Mouse (Mus musculus): Measurements from ENCODE around the gene Ifitm10. TPM values are rescaled to one million over a fixed set of nuclear protein-coding genes. Genes with fewer than 3 reads are reported as not detected.

The Ifitm10 gene
- 2.7 TPM for polyA plus RNA-seq (2014; fragmentation: Illumina TruSeq; extraction: RNeasy Lipid Tissue Mini Kit (QIAGEN cat#74804); ENCODE audit: low read depth, low replicate concordance)

DNA sequence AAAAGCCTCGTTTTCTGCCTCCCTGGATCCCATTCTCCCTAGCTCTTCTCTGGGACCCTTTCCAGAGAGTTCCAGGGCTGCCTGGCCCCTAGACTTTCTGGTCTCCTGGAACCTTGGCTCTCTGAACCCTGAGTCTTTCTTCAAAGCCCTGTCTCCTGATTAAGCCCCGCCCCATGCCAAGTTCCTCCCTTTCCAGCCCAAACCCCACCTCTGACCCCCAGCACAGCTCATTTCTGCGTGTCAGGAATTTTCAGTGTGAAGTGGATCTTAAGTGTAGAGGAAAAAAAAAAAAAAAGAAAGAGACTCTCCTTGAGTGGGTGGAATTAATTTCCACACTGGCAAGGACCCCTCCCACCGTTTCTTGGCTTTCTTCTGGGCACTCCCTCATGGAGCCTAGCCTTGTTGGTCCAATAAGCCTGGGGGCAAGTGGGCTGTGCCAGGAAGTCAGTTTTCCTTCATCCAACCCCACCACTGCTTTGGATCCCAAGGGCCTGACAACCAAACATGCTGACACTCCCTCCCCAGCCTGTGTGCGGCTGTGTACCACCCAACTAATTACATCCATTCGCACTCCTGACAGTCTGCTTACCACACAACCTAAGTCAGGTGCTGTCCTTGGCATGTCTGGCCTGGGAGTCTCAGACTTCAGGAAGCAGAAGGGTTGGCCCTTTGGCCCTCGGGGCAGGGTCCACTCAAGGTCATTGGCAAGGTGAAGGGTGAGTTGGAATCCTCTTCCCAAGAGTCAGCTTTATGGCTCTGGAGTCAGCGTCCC is at the start of gene Ifitm10:
TSS of gene Ifitm10 (minus strand) at position 113 of the 772 bp plus-strand sequence.

DNA sequence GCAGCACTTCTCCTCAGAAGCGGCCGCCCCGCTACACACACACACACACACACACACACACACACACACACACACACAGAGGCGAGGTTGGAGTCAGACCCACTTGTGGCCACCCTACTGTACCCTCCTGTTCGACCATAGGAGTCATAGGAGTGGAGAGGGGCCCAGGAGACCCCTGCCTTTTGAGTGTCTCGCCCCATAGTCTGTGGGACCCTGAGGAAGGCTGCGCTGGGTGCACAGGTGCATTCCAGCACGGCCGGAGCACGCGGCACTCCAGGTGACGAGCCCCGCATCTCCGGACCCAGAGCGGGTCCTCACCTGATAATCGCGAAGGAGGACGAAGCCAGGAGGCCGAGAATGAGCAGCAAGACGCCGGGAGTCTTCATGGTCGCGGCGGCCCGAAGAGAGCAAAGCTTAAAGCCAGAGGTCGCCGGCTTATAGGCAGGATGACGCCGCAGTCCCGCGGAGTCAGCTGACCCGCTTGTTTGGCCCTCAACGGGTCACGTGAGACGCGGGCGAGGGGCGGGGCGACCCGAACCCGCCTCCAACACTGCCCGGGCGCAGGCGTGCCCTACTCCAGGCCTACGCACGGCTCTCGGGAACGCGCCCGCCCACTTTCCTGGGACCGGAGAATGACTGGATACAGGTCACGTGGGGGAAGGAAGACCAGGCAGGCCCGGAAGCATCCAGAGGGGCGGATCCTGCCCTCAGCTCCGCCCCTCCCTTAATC is 14.0 kb upstream of the Ifitm10 start, which contains the start of gene Ctsd:
TSS of gene Ctsd (minus strand) at position 620 of the 730 bp plus-strand sequence.

DNA sequence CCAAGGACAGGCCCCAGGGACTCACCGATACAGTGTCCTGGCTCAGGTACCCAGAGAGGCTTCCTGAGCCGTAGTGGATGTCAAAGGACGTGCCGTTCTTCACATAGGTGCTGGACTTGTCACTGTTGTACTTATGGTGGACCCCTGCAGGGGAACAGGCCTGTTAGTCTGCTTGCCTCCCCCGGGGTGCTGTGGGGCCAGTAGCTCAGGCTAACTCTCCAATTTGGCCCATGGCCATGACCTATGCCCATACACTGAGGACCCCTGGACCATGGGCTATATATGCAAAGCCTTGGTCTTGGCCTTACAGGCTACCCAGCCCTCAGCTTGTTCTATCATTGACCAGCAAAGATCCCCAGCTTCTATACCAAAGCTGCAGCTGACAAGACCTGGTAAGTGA is 9.0 kb upstream of the Ifitm10 start, which contains the start of gene Gm49369:
TSS of gene Gm49369 (minus strand) at position 101 of the 400 bp plus-strand sequence.

DNA sequence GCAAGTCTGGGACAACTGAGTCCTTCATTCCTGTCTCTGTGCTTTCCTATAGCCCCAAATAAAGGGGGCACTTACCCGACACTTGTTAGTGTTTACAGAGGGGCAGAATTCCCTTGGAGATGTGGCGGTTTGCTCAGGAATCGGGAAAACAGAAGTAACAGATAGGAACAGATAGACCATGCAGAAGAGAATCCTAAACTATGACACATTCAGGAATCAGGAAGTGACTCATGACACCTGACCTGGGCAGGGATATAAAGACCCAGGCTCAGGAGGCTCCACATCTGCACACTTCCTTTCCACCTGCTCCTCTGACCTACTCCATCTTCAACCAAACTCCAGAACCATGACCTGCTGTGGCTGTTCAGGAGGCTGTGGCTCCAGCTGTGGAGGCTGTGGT is 70.3 kb downstream of the Ifitm10 start, which contains the start of gene Krtap5-4:
TSS of gene Krtap5-4 (plus strand) at position 301 of the 400 bp plus-strand sequence.

DNA sequence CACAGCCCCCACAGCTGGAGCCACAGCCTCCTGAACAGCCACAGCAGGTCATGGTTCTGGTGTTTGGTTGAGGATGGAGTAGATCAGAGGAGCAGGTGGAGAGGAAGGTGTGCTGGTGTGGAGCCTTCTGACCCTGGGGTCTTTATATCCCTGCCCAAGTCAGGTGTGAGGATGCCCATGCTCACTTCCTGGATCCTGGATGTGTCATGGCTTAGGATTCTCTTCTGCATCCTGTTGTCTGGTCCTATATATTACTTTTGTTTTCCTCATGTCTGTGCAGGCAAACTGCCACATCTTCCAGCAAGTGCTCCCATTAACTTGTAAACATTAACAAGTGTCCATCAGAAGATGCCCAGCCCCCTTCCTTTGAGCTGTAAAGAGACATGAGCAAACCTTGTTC is 76.5 kb downstream of the Ifitm10 start, which contains the start of gene Krtap5-1:
TSS of gene Krtap5-1 (minus strand) at position 101 of the 400 bp plus-strand sequence.

Other genes with a start within 250 kb of the Ifitm10 start
- gene Gm39115, start 237.7 kb downstream of the Ifitm10 start, polyA plus RNA-seq (2014; fragmentation: Illumina TruSeq; extraction: RNeasy Lipid Tissue Mini Kit (QIAGEN cat#74804); ENCODE audit: low read depth, low replicate concordance): not detected
- gene Gm45337, start 229.1 kb downstream of the Ifitm10 start, polyA plus RNA-seq (2014; fragmentation: Illumina TruSeq; extraction: RNeasy Lipid Tissue Mini Kit (QIAGEN cat#74804); ENCODE audit: low read depth, low replicate concordance): not detected
- not detected for gene Gm29735, start 216.6 kb downstream of the Ifitm10 start, polyA plus RNA-seq (2014; fragmentation: Illumina TruSeq; extraction: RNeasy Lipid Tissue Mini Kit (QIAGEN cat#74804); ENCODE audit: low read depth, low replicate concordance)
- not detected for gene Gm4553, start 208.0 kb downstream of the Ifitm10 start, polyA plus RNA-seq (2014; fragmentation: Illumina TruSeq; extraction: RNeasy Lipid Tissue Mini Kit (QIAGEN cat#74804); ENCODE audit: low read depth, low replicate concordance)
- gene Krtap5-2, start 197.7 kb downstream of the Ifitm10 start, polyA plus RNA-seq (2014; fragmentation: Illumina TruSeq; extraction: RNeasy Lipid Tissue Mini Kit (QIAGEN cat#74804); ENCODE audit: low read depth, low replicate concordance): not detected
- gene Gm10153, start 183.4 kb downstream of the Ifitm10 start, polyA plus RNA-seq (2014; fragmentation: Illumina TruSeq; extraction: RNeasy Lipid Tissue Mini Kit (QIAGEN cat#74804); ENCODE audit: low read depth, low replicate concordance): not detected
- gene Krtap5-3, start 172.4 kb downstream of the Ifitm10 start, polyA plus RNA-seq (2014; fragmentation: Illumina TruSeq; extraction: RNeasy Lipid Tissue Mini Kit (QIAGEN cat#74804); ENCODE audit: low read depth, low replicate concordance): not detected
- gene Gm7579, start 161.9 kb downstream of the Ifitm10 start, polyA plus RNA-seq (2014; fragmentation: Illumina TruSeq; extraction: RNeasy Lipid Tissue Mini Kit (QIAGEN cat#74804); ENCODE audit: low read depth, low replicate concordance): not detected
- gene Krtap5-5, start 143.8 kb downstream of the Ifitm10 start, polyA plus RNA-seq (2014; fragmentation: Illumina TruSeq; extraction: RNeasy Lipid Tissue Mini Kit (QIAGEN cat#74804); ENCODE audit: low read depth, low replicate concordance): not detected
- gene Gm40460, start 132.7 kb downstream of the Ifitm10 start, polyA plus RNA-seq (2014; fragmentation: Illumina TruSeq; extraction: RNeasy Lipid Tissue Mini Kit (QIAGEN cat#74804); ENCODE audit: low read depth, low replicate concordance): not detected
- not detected for gene Gm2431, start 115.4 kb downstream of the Ifitm10 start, polyA plus RNA-seq (2014; fragmentation: Illumina TruSeq; extraction: RNeasy Lipid Tissue Mini Kit (QIAGEN cat#74804); ENCODE audit: low read depth, low replicate concordance)
- gene Gm4559, start 99.4 kb downstream of the Ifitm10 start, polyA plus RNA-seq (2014; fragmentation: Illumina TruSeq; extraction: RNeasy Lipid Tissue Mini Kit (QIAGEN cat#74804); ENCODE audit: low read depth, low replicate concordance): not detected
- not detected for gene Krtap5-1, start 76.6 kb downstream of the Ifitm10 start, polyA plus RNA-seq (2014; fragmentation: Illumina TruSeq; extraction: RNeasy Lipid Tissue Mini Kit (QIAGEN cat#74804); ENCODE audit: low read depth, low replicate concordance)
- not detected for gene Krtap5-4, start 70.2 kb downstream of the Ifitm10 start, polyA plus RNA-seq (2014; fragmentation: Illumina TruSeq; extraction: RNeasy Lipid Tissue Mini Kit (QIAGEN cat#74804); ENCODE audit: low read depth, low replicate concordance)
- gene Gm49369, start 8.9 kb upstream of the Ifitm10 start, polyA plus RNA-seq (2014; fragmentation: Illumina TruSeq; extraction: RNeasy Lipid Tissue Mini Kit (QIAGEN cat#74804); ENCODE audit: low read depth, low replicate concordance): not detected
- gene Ctsd, start 14.3 kb upstream of the Ifitm10 start, polyA plus RNA-seq (2014; fragmentation: Illumina TruSeq; extraction: RNeasy Lipid Tissue Mini Kit (QIAGEN cat#74804); ENCODE audit: low read depth, low replicate concordance): 1,183 TPM
- not detected for gene Syt8, start 61.1 kb upstream of the Ifitm10 start, polyA plus RNA-seq (2014; fragmentation: Illumina TruSeq; extraction: RNeasy Lipid Tissue Mini Kit (QIAGEN cat#74804); ENCODE audit: low read depth, low replicate concordance)
- gene Tnni2, start 68.1 kb upstream of the Ifitm10 start, polyA plus RNA-seq (2014; fragmentation: Illumina TruSeq; extraction: RNeasy Lipid Tissue Mini Kit (QIAGEN cat#74804); ENCODE audit: low read depth, low replicate concordance): 8.8 TPM
- gene Lsp1, start 87.1 kb upstream of the Ifitm10 start, polyA plus RNA-seq (2014; fragmentation: Illumina TruSeq; extraction: RNeasy Lipid Tissue Mini Kit (QIAGEN cat#74804); ENCODE audit: low read depth, low replicate concordance): 88.0 TPM
- gene Tnnt3, start 125.1 kb upstream of the Ifitm10 start, polyA plus RNA-seq (2014; fragmentation: Illumina TruSeq; extraction: RNeasy Lipid Tissue Mini Kit (QIAGEN cat#74804); ENCODE audit: low read depth, low replicate concordance): 0.97 TPM
- 94.6 TPM for gene Mrpl23, start 158.9 kb upstream of the Ifitm10 start, polyA plus RNA-seq (2014; fragmentation: Illumina TruSeq; extraction: RNeasy Lipid Tissue Mini Kit (QIAGEN cat#74804); ENCODE audit: low read depth, low replicate concordance)

All from heart, adult 10 weeks (tissue).